Mouse (Mus musculus) stomach, embryonic 15.5 days (tissue): ENCODE measurements around the gene Fam171a2. TPM values are rescaled to one million over a fixed set of nuclear protein-coding genes. Genes with fewer than 3 reads are reported as not detected.

Experiments
- ATAC-seq: fragments of 200-750 bp; cut with Nextera tagmentation; 2 replicates; pipeline ENCODE4 v1.8.0; 2017; ENCODE audit warnings: low read depth, moderate number of reproducible peaks, moderate TSS enrichment; ENCODE audit not compliant: insufficient read depth, low FRiP score
- H3K27ac ChIP-seq: fragments of 300-500 bp; sonication (generic); 2 replicates; pipeline ENCODE4 v1.5.1; 2015; ENCODE audit warnings: mild to moderate bottlenecking, inconsistent platforms
- H3K27me3 ChIP-seq: fragments of 300-500 bp; sonication (generic); replicated peaks from 2 replicates; pipeline ENCODE4 v1.6.1; 2015; ENCODE audit warnings: inconsistent platforms
- H3K36me3 ChIP-seq: fragments of 300-500 bp; sonication (generic); 2 replicates; pipeline ENCODE4 v1.6.1; 2015; ENCODE audit warnings: inconsistent platforms
- H3K4me1 ChIP-seq: fragments of 300-500 bp; sonication (generic); 2 replicates; pipeline ENCODE4 v1.6.1; 2015; ENCODE audit warnings: inconsistent platforms
- H3K4me2 ChIP-seq: fragments of 300-500 bp; sonication (generic); 2 replicates; pipeline ENCODE4 v1.6.1; 2015; ENCODE audit warnings: mild to moderate bottlenecking, inconsistent platforms
- H3K4me3 ChIP-seq: fragments of 300-500 bp; sonication (generic); replicated peaks from 2 replicates; pipeline ENCODE4 v1.5.1; 2015; ENCODE audit warnings: inconsistent platforms
- H3K9ac ChIP-seq: fragments of 300-500 bp; sonication (generic); 2 replicates; pipeline ENCODE4 v1.6.1; 2015; ENCODE audit warnings: inconsistent platforms
- H3K9me3 ChIP-seq: fragments of 300-500 bp; sonication (generic); 2 replicates; pipeline ENCODE4 v1.6.1; 2016; ENCODE audit warnings: inconsistent platforms
- WGBS: fragments of 180-500 bp; shearing (Covaris S2); methylation state at CpG from one replicate; pipeline ENCODE4 v1.1.7; 2015; 5-methylcytosine and 5-hydroxymethylcytosine counted together
- polyA plus RNA-seq: library from polyadenylated mRNA; unstranded; fragments of >200 nt; fragmentation: Nextera tagmentation; extraction: Ambion mirVana; gene quantifications from 2 replicates; pipeline ENCODE4 v1.2.1, GENCODE M21; 2015

Gene Fam171a2
- 5.5 and 6.1 TPM in 2 replicates for polyA plus RNA-seq

DNA sequence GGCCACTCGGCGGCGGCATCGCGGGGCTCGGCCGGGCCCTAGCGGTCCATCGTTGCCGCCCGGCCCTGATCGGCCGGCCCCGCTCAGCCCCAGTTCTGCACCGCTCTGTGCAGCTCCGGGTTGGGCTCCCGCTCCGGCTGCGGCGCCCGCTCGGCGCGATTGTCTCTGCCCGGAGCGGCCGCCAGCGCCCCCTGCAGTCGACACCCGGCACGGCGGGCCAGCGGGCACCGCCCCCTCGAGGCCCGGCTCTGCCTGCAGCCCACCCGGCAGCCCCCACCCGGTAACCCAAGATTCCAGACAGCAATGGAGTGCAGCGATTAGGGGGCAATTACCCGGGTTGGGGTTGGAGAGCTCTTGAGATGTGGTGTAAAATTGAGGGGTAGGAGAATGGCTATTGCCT lies at the start of gene Fam171a2:
TSS of gene Fam171a2 (minus strand) at position 186 of the 400 bp plus-strand sequence.
- no peaks in the 10 kb centered on the region for H3K27me3 ChIP-seq
- H3K4me2 ChIP-seq: peak within 1 kb of the TSS; percentile 91
- H3K36me3 ChIP-seq: peaks cover 4% of the 10 kb centered on the region; the same call in 1 of the 2 replicates
- peak within 1 kb of the TSS; percentile 93 for H3K4me3 ChIP-seq
- H3K9ac ChIP-seq: peak within 1 kb of the TSS; percentile 97
- H3K27ac ChIP-seq: peak within 1 kb of the TSS; percentile 94
- whole genome bisulfite sequencing: under 1% methylated on average over 40 of the region's 40 CpGs
- H3K9me3 ChIP-seq: no peaks in the 10 kb centered on the region
- H3K4me1 ChIP-seq: peaks cover 43% of the 10 kb centered on the region
- ATAC-seq: peak; percentile 59

DNA sequence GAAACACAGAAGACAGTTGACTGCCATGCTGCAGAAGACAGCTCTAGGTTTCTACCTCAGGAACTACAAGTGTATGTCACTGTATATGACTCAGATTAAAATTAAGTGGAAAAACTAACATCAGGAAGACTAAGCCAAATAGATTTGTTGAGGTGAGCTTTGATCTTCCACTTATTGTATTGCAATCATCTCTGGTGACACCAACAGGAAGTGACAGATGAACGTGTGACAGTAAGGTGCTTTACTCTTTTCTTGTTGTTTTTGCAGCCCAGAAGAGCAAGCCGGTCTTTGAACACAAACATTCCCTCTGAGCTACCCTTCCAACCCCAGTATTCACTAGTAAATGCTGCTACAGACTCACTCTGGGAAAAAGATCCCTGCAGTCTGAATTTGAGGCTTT lies 49.2 kb upstream of the Fam171a2 start:
- Histone ChIP-seq H3K9me3 (no peaks in the 10 kb centered on the region), H3K27ac (no peak overlapping the region), H3K36me3 (peaks cover 17% of the 10 kb centered on the region), H3K4me2 (no peak overlapping the region), H3K4me1 (no peaks in the 10 kb centered on the region), H3K4me3 (no peak overlapping the region), H3K27me3 (no peaks in the 10 kb centered on the region), H3K9ac (no peak overlapping the region)
- WGBS: 74% methylated on average over 2 of the region's 2 CpGs
- ATAC-seq: no peak

DNA sequence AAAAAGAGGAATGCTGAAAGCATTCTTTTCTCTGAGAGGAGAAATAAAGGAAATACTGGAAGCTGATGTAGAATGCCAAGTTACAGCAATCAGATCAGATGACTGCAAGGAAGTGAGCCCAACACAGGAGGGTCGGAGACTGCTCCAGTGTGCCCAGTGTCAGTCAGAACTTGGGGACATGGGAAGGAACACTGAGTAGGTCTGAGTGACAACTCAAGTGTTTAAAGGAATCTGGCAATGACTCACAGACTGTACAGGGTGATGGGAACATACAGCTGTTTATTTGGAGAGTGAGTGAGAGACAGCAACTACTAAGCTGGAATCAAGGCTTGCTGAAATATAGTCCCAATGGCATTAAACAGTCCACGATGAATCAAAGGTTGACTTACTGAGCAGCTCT lies 48.7 kb upstream of the Fam171a2 start:
- H3K9ac ChIP-seq: no peak overlapping the region
- H3K27ac ChIP-seq: no peak overlapping the region
- no peak overlapping the region for H3K4me3 ChIP-seq
- no peaks in the 10 kb centered on the region for H3K4me1 ChIP-seq
- 89% methylated on average over 2 of the region's 2 CpGs for WGBS
- no peak overlapping the region for H3K4me2 ChIP-seq
- peaks cover 17% of the 10 kb centered on the region for H3K36me3 ChIP-seq
- no peaks in the 10 kb centered on the region for H3K9me3 ChIP-seq
- ATAC-seq: no peak
- H3K27me3 ChIP-seq: no peaks in the 10 kb centered on the region

GRCm38 (mm10) chr11:102495742-102496141 lies 48.3 kb upstream of the Fam171a2 start:
- Histone ChIP-seq H3K36me3 (peaks cover 17% of the 10 kb centered on the region), H3K9me3 (no peaks in the 10 kb centered on the region), H3K4me3 (no peak overlapping the region), H3K4me2 (no peak overlapping the region), H3K27me3 (no peaks in the 10 kb centered on the region), H3K27ac (no peak overlapping the region), H3K4me1 (no peaks in the 10 kb centered on the region), H3K9ac (no peak overlapping the region)
- WGBS: 97% methylated on average over 5 of the region's 5 CpGs
- ATAC-seq: no peak

DNA sequence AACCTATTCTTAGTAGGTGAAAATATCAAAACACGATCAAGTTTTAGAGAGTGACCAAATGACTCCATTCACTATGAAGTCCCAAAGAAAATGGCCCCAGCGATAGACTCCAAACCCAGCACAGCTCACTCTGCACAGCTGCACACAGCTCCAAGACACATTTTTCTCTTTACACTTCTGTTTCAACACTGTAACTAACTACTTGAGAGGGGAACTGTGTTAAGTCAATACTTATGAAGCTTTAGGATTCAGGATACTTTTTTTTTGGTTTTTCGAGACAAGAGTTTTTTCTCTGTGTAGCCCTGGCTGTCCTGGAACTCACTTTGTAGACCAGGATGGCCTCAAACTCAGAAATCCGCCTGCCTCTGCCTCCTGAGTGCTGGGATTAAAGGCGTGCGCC lies 47.6 kb upstream of the Fam171a2 start:
- Histone ChIP-seq H3K9me3 (no peaks in the 10 kb centered on the region), H3K4me2 (no peak overlapping the region), H3K27ac (no peak overlapping the region), H3K4me3 (no peak overlapping the region), H3K9ac (no peak overlapping the region), H3K36me3 (peaks cover 17% of the 10 kb centered on the region), H3K27me3 (no peaks in the 10 kb centered on the region), H3K4me1 (no peaks in the 10 kb centered on the region)
- ATAC-seq: no peak
- 96% methylated on average over 6 of the region's 6 CpGs for WGBS

GRCm38 (mm10) chr11:102494063-102494650 lies 46.7 kb upstream of the Fam171a2 start:
- no peaks in the 10 kb centered on the region for H3K27me3 ChIP-seq
- no peaks in the 10 kb centered on the region for H3K9me3 ChIP-seq
- no peak overlapping the region for H3K4me2 ChIP-seq
- no peak overlapping the region for H3K9ac ChIP-seq
- no peaks in the 10 kb centered on the region for H3K4me1 ChIP-seq
- H3K27ac ChIP-seq: no peak overlapping the region
- 82% methylated on average over 7 of the region's 7 CpGs for WGBS
- peaks cover 13% of the 10 kb centered on the region for H3K36me3 ChIP-seq
- H3K4me3 ChIP-seq: no peak overlapping the region
- no peak for ATAC-seq

GRCm38 (mm10) chr11:102493241-102493640 lies 45.8 kb upstream of the Fam171a2 start:
- WGBS: 86% methylated on average over 2 of the region's 2 CpGs
- ATAC-seq: no peak
- no peaks in the 10 kb centered on the region for H3K27me3 ChIP-seq
- H3K9ac ChIP-seq: no peak overlapping the region
- H3K27ac ChIP-seq: no peak overlapping the region
- H3K4me2 ChIP-seq: no peak overlapping the region
- no peak overlapping the region for H3K4me3 ChIP-seq
- no peaks in the 10 kb centered on the region for H3K9me3 ChIP-seq
- H3K4me1 ChIP-seq: no peaks in the 10 kb centered on the region
- H3K36me3 ChIP-seq: peaks cover 9% of the 10 kb centered on the region

GRCm38 (mm10) chr11:102487901-102488300 lies 40.4 kb upstream of the Fam171a2 start:
- H3K27ac ChIP-seq: no peak overlapping the region
- H3K9ac ChIP-seq: no peak overlapping the region
- H3K36me3 ChIP-seq: peaks cover 14% of the 10 kb centered on the region; the same call in 1 of the 2 replicates
- no peaks in the 10 kb centered on the region for H3K4me1 ChIP-seq
- no peak overlapping the region for H3K4me2 ChIP-seq
- H3K4me3 ChIP-seq: no peak overlapping the region
- 75% methylated on average over 2 of the region's 2 CpGs for WGBS
- no peaks in the 10 kb centered on the region for H3K9me3 ChIP-seq
- no peaks in the 10 kb centered on the region for H3K27me3 ChIP-seq
- no peak for ATAC-seq

GRCm38 (mm10) chr11:102486733-102487386 lies 39.4 kb upstream of the Fam171a2 start:
- no peaks in the 10 kb centered on the region for H3K4me1 ChIP-seq
- H3K27ac ChIP-seq: no peak overlapping the region
- H3K9me3 ChIP-seq: no peaks in the 10 kb centered on the region
- H3K9ac ChIP-seq: no peak overlapping the region
- no peak overlapping the region for H3K4me3 ChIP-seq
- H3K36me3 ChIP-seq: 0 out of 2 replicates have a peak, but pooled peaks cover 18% of the 10 kb centered on the region
- 67% methylated on average over 11 of the region's 11 CpGs for WGBS
- no peak overlapping the region for H3K4me2 ChIP-seq
- peak; percentile 68; the same call in 1 of the 2 replicates for ATAC-seq
- no peaks in the 10 kb centered on the region for H3K27me3 ChIP-seq

- 94% methylated on average over 10 of the region's 10 CpGs for WGBS
- Histone ChIP-seq H3K27me3 (no peaks in the 10 kb centered on the region), H3K36me3 (peaks cover 52% of the 10 kb centered on the region), H3K27ac (no peak overlapping the region), H3K9ac (no peak overlapping the region), H3K4me3 (no peak overlapping the region), H3K4me1 (no peaks in the 10 kb centered on the region), H3K4me2 (no peak overlapping the region), H3K9me3 (no peaks in the 10 kb centered on the region)
- ATAC-seq: no peak
Observed at GRCm38 (mm10) chr11:102481779-102482178, 34.3 kb upstream of the Fam171a2 start.

DNA sequence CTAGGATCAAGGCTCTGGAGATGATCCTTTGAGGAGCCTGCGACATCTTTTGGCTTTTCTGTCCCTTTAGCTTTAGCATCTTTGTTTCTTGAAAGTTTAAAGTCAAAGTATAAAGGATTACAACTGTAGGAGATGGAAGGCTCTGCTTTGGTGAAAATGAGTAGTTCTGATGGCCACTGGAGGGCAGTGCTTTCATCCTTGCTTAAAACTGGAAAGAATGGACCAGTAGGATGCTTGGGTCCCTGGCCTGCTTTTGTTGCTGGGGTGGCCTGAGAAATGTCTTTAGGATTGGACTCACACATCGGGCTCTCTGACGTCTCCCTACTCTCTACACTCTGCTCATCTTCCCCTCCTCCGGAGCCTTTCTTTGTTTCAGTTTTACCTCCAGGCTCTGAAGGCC lies 33.4 kb upstream of the Fam171a2 start:
- no peaks in the 10 kb centered on the region for H3K27me3 ChIP-seq
- H3K27ac ChIP-seq: no peak overlapping the region
- H3K9me3 ChIP-seq: no peaks in the 10 kb centered on the region
- H3K4me1 ChIP-seq: no peaks in the 10 kb centered on the region
- 86% methylated on average over 4 of the region's 4 CpGs for WGBS
- ATAC-seq: no peak
- no peak overlapping the region for H3K4me3 ChIP-seq
- H3K36me3 ChIP-seq: peaks cover 48% of the 10 kb centered on the region
- H3K4me2 ChIP-seq: no peak overlapping the region
- no peak overlapping the region for H3K9ac ChIP-seq

GRCm38 (mm10) chr11:102480111-102480510 lies 32.6 kb upstream of the Fam171a2 start:
- ATAC-seq: no peak
- Histone ChIP-seq H3K9ac (no peak overlapping the region), H3K27ac (no peak overlapping the region), H3K9me3 (no peaks in the 10 kb centered on the region), H3K27me3 (no peaks in the 10 kb centered on the region), H3K4me2 (no peak overlapping the region), H3K36me3 (peaks cover 45% of the 10 kb centered on the region), H3K4me1 (no peaks in the 10 kb centered on the region), H3K4me3 (no peak overlapping the region)
- 94% methylated on average over 15 of the region's 15 CpGs for WGBS
